Mouse (Mus musculus) macrophage (primary cell): ENCODE measurements around the gene Zfp526. TPM values are rescaled to one million over a fixed set of nuclear protein-coding genes. Genes with fewer than 3 reads are reported as not detected.
A peak's percentile ranks its signal among the peaks of the same experiment; 100 is the strongest.

ENCODE experiments used
- H3K27ac ChIP-seq: fragments of 350-480 bp; formaldehyde crosslinking; 2 replicates; pipeline ENCODE4 v1.9.0; 2021
- H3K36me3 ChIP-seq: fragments of 350-480 bp; formaldehyde crosslinking; 2 replicates; pipeline ENCODE4 v1.9.0; 2021; ENCODE audit errors: inconsistent target
- H3K4me3 ChIP-seq: fragments of 350-480 bp; formaldehyde crosslinking; 2 replicates; pipeline ENCODE4 v1.9.0; 2021; ENCODE audit errors: inconsistent target
- H3K79me2 ChIP-seq: fragments of 350-480 bp; formaldehyde crosslinking; 2 replicates; pipeline ENCODE4 v1.9.0; 2021; ENCODE audit errors: inconsistent target
- WGBS: methylation state at CpG from one replicate; pipeline ENCODE4 v1.1.7; 2026; ENCODE audit warnings: inconsistent platforms; ENCODE audit not compliant: missing documents; 5-methylcytosine and 5-hydroxymethylcytosine counted together
- polyA plus RNA-seq: library from polyadenylated mRNA; stranded (reverse); fragments of 250-400 nt; gene quantifications from 3 replicates; pipeline ENCODE4 v1.2.4, GENCODE M21; 2018; ENCODE audit warnings: inconsistent platforms

Gene Zfp526
- polyA plus RNA-seq, 1 experiment from 2014 or later = 4.1 TPM

DNA sequence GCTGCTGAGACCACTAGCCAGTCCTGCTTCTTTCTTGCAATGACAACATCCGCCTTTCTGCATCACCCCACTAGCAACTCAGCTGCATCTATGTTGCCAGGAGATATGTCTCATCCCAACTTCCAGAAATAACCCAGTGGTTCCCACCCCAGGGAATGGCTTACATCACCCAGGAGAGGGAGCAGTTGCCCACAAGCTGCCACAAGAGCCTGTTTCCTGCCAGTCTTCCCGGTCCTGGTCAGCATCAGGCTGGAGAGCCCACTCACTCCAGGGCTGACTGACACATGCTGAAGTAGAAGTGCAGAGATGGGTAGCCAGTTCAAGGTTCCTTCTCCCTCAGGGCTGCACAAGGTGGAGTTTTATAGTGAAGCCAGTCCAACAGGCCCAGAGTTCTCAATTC lies 19.8 kb downstream of the Zfp526 start:
- Histone ChIP-seq H3K79me2 (peaks cover 30% of the 10 kb centered on the region), H3K4me3 (no peak overlapping the region), H3K27ac (no peak overlapping the region), H3K36me3 (peaks cover 4% of the 10 kb centered on the region; the same call in 1 of the 2 replicates)
- 56% methylated on average over 2 of the region's 2 CpGs for WGBS

DNA sequence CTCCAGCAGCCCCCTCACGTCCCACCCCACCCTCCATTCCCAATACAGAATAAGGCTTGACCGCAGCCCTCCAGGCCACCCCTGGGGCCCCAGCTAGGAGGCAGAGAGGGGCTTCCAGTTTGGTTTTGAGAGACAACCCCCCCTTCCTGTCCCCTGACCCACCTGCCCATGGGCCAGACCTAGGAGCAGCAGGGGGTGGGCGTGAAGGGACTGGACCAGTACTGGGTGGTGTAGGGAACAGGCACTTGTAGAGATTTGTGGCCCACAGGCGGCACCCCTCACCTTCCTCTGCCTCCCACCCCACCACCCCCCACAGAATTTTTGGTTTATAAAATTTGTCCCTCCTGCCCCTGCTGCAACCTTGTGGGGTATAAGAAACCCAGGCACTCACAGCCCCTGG lies 22.1 kb downstream of the Zfp526 start:
- WGBS = 90% methylated on average over 3 of the region's 4 CpGs
- peaks cover 4% of the 10 kb centered on the region; the same call in 1 of the 2 replicates for H3K36me3 ChIP-seq
- H3K79me2 ChIP-seq = peaks cover 42% of the 10 kb centered on the region
- H3K27ac ChIP-seq = no peak overlapping the region
- H3K4me3 ChIP-seq = no peak overlapping the region

DNA sequence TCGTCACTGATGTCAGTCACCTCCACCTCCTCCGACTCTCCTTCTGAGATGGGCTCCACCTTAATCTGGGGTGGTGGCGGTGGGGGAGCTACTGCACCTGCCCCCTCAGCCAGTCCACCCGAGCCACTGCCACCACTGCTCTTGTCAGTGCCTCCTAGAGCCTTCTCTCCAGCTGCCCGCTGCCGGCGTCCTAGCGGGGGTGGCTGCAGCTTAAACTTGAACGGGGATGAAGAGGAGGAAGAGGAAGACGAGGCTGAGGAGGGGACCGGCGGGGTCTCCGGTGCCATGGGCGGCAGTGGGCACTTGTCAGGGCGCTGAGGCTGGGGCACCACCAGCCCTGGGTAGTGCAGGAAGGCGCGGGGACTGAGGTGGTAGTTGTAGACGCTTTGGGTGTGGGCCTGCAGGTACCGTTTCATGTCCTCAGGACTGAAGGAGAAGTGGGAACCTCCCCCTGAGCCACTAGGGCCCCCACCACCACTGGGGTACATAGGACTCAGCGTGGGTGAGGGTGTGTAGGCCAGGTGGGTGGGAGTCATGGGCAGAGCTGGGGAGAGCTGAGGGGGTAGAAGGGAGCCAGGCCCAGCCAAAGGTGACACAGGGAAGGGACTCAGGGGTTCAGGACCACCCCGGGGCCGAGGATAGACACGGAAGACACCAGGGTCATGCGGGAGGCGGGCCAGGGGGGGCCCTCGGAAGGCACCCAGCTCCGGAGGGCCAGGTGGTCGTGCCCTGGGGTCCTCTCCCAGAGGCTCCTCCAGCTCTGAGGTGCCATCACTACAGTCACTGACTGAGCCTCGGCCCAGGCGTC lies 23.5 kb downstream of the Zfp526 start:
- Histone ChIP-seq H3K27ac (no peak overlapping the region), H3K36me3 (peaks cover 4% of the 10 kb centered on the region; the same call in 1 of the 2 replicates), H3K79me2 (peaks cover 50% of the 10 kb centered on the region), H3K4me3 (no peak overlapping the region)
- 93% methylated on average over 30 of the region's 30 CpGs for WGBS

DNA sequence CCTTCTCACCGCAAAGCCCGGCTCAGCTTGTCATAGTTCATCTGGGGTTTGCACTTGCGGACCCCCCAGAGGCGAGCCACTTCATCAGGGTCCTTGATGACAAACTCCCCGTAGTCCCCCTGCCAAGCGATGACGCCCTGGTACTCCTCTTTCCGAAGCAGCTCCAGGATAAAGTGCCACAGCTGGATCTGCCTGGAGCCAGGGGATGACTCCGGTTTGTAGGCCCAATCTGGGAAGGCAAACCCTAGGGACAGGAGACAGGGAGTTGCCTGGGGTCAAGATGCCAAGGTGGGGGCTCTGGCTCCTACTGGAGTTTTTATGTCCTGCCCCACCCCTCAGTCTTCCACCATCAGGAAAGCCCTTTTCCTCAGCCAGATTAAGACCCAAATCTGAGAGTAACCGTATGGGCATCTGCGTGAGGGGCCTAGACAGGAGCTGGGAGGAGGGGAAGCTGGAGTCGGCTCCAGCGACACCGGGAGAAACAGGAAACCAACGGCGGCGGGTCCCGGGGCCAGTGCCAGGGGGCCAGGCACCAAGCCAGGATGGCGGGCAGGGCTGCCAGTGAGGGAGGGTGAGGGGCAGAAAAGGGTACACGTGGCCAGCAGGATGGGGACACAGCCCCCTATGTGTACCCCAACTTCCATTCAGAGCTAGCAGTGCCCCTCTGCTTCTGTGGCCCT lies 25.0 kb downstream of the Zfp526 start:
- Histone ChIP-seq H3K36me3 (peaks cover 4% of the 10 kb centered on the region; the same call in 1 of the 2 replicates), H3K27ac (no peak overlapping the region), H3K79me2 (peaks cover 54% of the 10 kb centered on the region), H3K4me3 (no peak overlapping the region)
- 57% methylated on average over 20 of the region's 20 CpGs for WGBS

DNA sequence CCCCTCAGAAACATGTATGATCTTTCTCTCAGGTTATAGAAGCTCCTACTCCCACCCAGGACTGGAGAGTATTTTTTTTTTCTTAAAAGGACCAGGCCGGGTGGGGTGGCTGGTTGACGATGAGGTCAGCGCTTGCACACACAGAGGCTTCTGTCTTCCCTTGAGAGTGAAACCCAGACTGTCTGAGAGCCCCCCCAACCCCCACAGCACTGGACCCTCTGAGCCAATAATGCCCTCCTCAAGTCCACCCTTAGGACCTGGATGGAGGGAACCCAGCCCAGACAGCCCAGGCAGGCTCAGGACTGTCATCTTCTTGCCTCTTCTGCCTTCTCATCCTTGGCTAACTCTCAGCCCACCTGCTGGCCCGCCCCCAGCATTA lies 25.5 kb downstream of the Zfp526 start:
- Histone ChIP-seq H3K79me2 (peaks cover 54% of the 10 kb centered on the region), H3K36me3 (peaks cover 4% of the 10 kb centered on the region; the same call in 1 of the 2 replicates), H3K27ac (no peak overlapping the region), H3K4me3 (no peak overlapping the region)
- WGBS = 25% methylated on average over 4 of the region's 4 CpGs

DNA sequence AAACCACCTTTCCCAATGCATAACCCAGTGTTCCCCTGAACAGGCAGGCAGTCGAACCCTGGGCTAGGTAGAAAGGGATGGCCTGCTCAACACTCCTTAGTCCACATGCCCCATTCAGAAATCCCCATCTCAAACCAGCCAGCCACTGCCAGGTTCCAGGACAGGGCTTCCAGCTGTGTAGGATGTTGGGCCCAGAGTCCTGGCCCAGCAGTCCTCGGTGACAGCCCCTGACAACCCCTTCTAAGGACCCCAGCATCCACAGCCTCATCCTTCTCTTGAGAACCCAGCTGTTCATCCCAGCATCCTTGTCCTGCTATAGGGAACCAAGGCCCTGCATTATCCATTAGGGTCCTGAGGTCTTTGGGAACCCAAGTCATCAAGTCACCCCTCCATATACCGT lies 26.3 kb downstream of the Zfp526 start:
- 36% methylated on average over 3 of the region's 3 CpGs for WGBS
- H3K36me3 ChIP-seq = peaks cover 4% of the 10 kb centered on the region; the same call in 1 of the 2 replicates
- H3K27ac ChIP-seq = no peak overlapping the region
- no peak overlapping the region for H3K4me3 ChIP-seq
- peaks cover 54% of the 10 kb centered on the region for H3K79me2 ChIP-seq

DNA sequence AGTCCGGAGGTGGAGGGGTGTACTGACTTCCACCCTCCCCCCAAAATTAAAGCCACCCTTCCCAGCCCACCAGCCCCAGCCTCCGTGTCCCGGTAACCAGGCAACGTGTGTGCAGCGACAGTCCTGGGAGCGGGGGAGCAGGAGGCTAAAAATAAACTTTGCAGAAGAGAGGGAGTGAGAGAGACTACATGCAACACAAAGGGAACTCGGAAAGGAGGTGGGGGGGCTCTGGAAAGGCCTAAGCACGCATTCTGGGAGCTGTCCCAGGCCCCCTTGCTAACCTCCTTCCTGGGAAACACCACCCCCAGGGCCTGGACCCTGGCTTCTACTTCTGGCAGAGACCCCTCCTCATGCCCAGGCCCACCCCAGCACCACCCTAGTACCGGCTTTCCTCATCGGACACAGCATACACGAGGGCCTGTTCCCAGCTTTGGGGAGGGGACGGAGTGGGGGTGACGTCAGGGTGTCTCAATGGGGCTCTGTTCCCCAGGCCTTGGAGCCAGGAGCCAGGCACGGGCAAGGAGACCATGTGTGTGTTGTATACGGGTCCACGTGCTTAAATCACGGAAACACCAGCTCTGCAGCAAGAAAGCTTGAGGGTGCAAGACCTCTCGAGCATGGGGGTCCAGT lies 26.9 kb downstream of the Zfp526 start:
- Histone ChIP-seq H3K4me3 (peak overlapping the region; percentile 46), H3K27ac (peak overlapping the region; percentile 68)
- 13% methylated on average over 18 of the region's 18 CpGs for WGBS

DNA sequence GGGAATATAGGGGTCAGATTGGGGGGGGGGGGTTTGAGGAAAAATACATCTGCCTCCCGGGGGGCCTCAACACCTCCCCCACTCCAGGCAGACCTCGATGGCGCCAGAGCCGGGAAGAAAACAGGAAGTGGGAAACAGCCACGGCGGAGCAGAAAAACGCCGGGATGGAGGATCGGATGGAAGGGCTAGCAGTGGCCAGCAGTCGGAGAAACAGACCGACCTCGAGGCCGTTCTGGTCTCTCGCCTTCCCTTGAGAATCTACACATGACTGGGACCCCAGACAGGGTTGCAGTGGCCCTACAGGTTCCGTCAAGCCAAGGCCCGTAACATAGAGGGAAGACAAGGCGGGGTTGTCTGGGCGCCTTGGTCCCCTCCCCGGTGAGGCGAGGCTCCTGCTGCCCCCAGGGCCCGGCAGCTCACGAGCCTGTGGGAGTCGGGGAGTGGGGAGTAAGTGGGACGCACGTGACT lies 27.7 kb downstream of the Zfp526 start:
- peak overlapping the region; percentile 68 for H3K27ac ChIP-seq
- H3K36me3 ChIP-seq = peaks cover 4% of the 10 kb centered on the region; the same call in 1 of the 2 replicates
- H3K79me2 ChIP-seq = peaks cover 54% of the 10 kb centered on the region
- H3K4me3 ChIP-seq = peak overlapping the region; percentile 46
- WGBS = under 1% methylated on average over 22 of the region's 25 CpGs

More for the DNA sequence above, 26.9 kb downstream of the Zfp526 start:
- peaks cover 4% of the 10 kb centered on the region; the same call in 1 of the 2 replicates for H3K36me3 ChIP-seq
- H3K79me2 ChIP-seq = peaks cover 54% of the 10 kb centered on the region

DNA sequence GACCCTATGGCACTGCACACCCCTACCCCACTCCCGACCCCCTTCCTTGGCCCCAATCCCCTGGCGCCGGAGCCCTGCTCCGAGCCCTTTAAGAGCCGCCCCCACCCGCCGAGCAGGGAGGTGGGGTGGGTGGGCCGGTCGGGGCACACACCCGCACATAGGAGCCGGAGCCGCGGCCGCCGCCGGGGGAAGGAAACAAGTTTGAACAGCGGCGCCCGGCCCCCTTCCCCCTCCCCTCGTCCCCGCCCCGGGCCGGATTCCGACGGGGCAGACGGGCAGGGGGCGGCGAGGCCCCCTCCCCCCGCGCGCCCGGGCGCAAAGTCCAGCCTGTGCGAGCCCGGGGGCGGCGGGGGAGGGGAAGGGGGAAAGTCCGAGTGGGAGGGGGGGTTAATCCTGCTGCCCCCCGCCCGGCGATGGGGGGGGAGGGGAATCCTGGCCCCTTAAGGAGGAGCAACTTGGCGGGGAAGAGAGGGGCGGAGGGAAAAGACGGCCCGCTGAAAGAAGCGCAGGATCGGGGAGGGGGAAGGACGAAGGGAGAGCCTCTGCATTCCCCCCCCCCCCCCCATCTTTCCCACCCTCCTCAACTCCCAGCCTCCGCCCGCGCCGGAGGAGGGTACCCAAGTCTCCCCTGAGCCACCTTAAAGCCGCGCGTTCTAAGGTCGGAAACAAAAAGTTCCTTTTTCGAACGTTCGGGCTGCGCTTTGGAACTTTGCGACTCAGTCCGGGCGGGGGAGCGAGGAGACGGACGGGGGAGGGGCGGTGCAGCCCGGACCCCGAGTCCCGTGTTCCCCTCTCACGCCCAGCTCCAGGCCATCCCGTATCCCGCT lies 28.3 kb downstream of the Zfp526 start:
- peaks cover 4% of the 10 kb centered on the region; the same call in 1 of the 2 replicates for H3K36me3 ChIP-seq

DNA sequence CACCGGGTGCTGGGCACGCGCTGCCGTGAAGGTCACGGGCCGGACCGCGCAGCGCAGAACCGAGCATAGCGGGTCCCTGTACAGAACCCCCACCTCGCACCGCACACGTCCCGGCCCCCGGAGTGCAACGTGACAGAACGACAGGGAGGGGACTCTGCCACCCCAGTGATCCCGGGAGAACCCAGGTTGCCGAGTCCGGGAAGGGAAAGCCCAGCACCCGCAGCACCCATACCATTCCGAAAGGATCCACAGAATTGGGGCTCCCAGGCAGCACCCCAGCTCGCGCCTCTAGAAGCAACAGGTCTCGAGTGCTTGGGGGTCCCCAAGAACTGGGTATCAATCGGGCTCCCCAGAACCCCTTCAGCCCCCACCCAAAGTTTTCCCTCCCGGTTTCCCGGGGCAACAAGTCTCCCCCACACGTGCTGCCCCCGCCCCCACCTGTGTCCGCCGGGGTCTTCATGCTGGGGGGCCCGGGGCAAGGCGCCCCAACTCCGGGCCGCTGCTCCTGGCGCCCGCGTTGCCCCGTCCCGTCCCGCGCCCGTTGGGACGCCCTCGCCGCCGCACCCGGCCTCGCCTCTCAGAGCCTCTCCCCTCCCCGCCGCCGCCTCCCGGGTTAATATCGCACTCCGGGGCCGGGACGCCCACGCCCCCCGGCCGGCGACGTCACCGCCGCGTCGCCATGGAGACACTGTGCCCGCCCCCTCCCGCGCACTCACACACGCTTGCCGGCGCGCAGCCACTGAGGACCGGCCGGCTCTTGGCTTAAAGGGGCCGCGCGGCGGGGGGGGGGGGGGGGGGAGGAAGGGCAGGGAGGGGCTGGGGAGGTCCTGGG lies 29.1 kb downstream of the Zfp526 start, which contains the start of gene Erf:
Erf (minus strand) TSS at position 621 of the 832 bp plus-strand sequence.
- Histone ChIP-seq H3K27ac (peak within 1 kb of the TSS; percentile 79), H3K4me3 (peak within 1 kb of the TSS; percentile 91), H3K79me2 (peaks cover 43% of the 10 kb centered on the region), H3K36me3 (peaks cover 2% of the 10 kb centered on the region; the same call in 1 of the 2 replicates)
- WGBS = under 1% methylated on average over 47 of the region's 81 CpGs

More for the DNA sequence above, 28.3 kb downstream of the Zfp526 start:
- Histone ChIP-seq H3K79me2 (peaks cover 51% of the 10 kb centered on the region), H3K27ac (peak overlapping the region; percentile 79), H3K4me3 (peak overlapping the region; percentile 91)
- WGBS = under 1% methylated on average over 41 of the region's 73 CpGs

DNA sequence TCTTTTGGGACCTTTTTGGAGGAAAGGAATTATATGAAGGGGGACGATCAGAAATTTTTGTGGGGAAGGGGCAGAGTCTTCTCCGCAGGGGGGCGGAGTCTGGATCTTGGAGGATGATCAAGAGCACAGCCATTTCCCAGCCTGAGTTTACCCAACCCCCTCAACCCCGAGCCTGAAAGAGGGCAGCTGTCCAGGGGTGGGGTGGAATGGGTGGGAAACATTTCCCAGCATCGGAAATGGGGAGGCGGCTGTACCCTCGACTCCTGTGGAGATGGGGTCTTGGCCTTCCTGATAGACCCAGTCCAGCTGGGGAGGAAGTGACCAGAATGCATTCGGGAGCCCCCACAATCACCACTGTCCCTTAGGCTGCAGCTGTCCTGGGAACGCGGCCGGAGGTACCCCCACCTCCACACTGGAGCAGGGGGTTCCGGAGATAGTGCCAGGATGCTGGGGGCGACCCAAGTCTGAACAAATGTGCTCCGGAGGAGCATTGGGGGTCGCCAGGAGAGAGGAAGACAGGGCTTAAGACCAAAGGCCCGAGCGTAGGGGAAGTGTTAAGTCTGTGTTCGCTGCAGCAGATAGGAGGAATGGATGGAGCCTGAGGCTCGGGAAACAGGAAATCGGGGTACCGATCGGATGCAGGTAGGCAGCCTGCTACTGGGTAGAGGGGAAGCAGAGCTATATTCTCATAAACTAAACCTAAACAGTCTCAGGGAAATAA lies 30.0 kb downstream of the Zfp526 start:
- Histone ChIP-seq H3K27ac (no peak overlapping the region), H3K4me3 (peak overlapping the region; percentile 12; the same call in 1 of the 2 replicates), H3K79me2 (peaks cover 34% of the 10 kb centered on the region), H3K36me3 (no peaks in the 10 kb centered on the region)
- WGBS = 8% methylated on average over 22 of the region's 22 CpGs

DNA sequence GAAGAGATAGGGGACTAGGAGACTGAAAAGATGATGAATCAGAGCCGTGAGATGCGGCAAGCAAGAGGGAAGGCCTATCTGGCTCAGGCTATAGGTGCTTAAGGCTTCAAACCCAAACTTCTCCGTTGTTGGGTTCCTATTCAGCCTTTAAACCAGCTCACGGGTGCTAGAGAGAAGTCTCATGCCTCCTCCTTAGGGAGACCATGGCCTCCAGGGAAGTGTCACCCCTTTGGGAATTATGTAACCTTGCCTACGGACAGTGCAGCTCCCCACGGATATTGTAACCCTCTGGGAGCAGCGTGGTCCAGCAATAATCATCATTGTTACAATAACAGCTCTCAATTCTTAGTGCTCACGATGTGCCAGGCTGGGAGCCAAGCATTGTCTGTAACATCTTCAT lies 30.6 kb downstream of the Zfp526 start:
- H3K27ac ChIP-seq = no peak overlapping the region
- H3K79me2 ChIP-seq = peaks cover 28% of the 10 kb centered on the region
- no peak overlapping the region for H3K4me3 ChIP-seq
- WGBS = 55% methylated on average over 8 of the region's 8 CpGs
- no peaks in the 10 kb centered on the region for H3K36me3 ChIP-seq
